Mouse (Mus musculus): ENCODE results near the gene Chek2. TPM values are rescaled to one million over a fixed set of nuclear protein-coding genes. Genes with fewer than 3 reads are reported as not detected.

The Chek2 gene
- polyA plus RNA-seq (2012; rRNA removed) (15.2 and 18.1 TPM in 2 replicates), polyA plus RNA-seq (2014; fragmentation: Nextera tagmentation; extraction: Ambion mirVana) (15.5 and 16.2 TPM in 2 replicates)

GRCm38 (mm10) chr5:110839678-110840365 is at the start of gene Chek2, which contains the start of gene Hscb:
Gene Chek2 (plus strand): TSS chr5:110839979.
Gene Hscb (minus strand): TSS chr5:110839777.
- Histone ChIP-seq H3K9me3 (ENCODE audit: control insufficient read depth, low read length) (no peaks in the 10 kb centered on the region), H3K9ac (ENCODE audit: low read depth, low read length, severe bottlenecking) (peak within 1 kb of the TSS; percentile 63), H3K27me3 (ENCODE audit: control insufficient read depth, insufficient read depth, low read length) (no peaks in the 10 kb centered on the region), H3K27ac (replicated peaks; ENCODE audit: low read depth, low read length) (peak within 1 kb of the TSS; percentile 70), H3K4me3 (replicated peaks; ENCODE audit: low read length) (peak within 1 kb of the TSS; percentile 70), H3K4me1 (ENCODE audit: control insufficient read depth, insufficient read depth, low read length) (peaks cover 7% of the 10 kb centered on the region; the same call in 1 of the 2 replicates), H3K36me3 (ENCODE audit: control insufficient read depth, insufficient read depth, low read length) (peaks cover 9% of the 10 kb centered on the region; the same call in 1 of the 2 replicates), H3K4me2 (replicated peaks; ENCODE audit: low read depth, low read length, severe bottlenecking) (peak within 1 kb of the TSS; percentile 71)
- peak; percentile 27; the same call in 1 of the 2 replicates for TF ChIP-seq POLR2A (IDR thresholded peaks at IDR 0.05; ENCODE audit: borderline replicate concordance, extremely low read depth, insufficient read depth, insufficient read length)
- WGBS: under 1% methylated on average over 41 of the region's 41 CpGs
- ATAC-seq (ENCODE audit: low FRiP score, low read depth) (peak; percentile 99), DNase-seq (ENCODE audit: low spot score) (peak; percentile 99)

- no peak overlapping the region for H3K4me3 ChIP-seq (replicated peaks; ENCODE audit: low read length)
- no peaks in the 10 kb centered on the region for H3K4me1 ChIP-seq (ENCODE audit: control insufficient read depth, insufficient read depth, low read length)
- H3K9me3 ChIP-seq (ENCODE audit: control insufficient read depth, low read length): no peaks in the 10 kb centered on the region
- no peak overlapping the region for H3K27ac ChIP-seq (replicated peaks; ENCODE audit: low read depth, low read length)
- no peak overlapping the region for H3K9ac ChIP-seq (ENCODE audit: low read depth, low read length, severe bottlenecking)
- ATAC-seq (ENCODE audit: low FRiP score, low read depth) (no peak), DNase-seq (ENCODE audit: low spot score) (no peak)
- WGBS: 86% methylated on average over 7 of the region's 7 CpGs
- H3K4me2 ChIP-seq (replicated peaks; ENCODE audit: low read depth, low read length, severe bottlenecking): no peak overlapping the region
- no peaks in the 10 kb centered on the region for H3K27me3 ChIP-seq (ENCODE audit: control insufficient read depth, insufficient read depth, low read length)
- H3K36me3 ChIP-seq (ENCODE audit: control insufficient read depth, insufficient read depth, low read length): peaks cover 98% of the 10 kb centered on the region
- TF ChIP-seq POLR2A (IDR thresholded peaks at IDR 0.05; ENCODE audit: borderline replicate concordance, extremely low read depth, insufficient read depth, insufficient read length): no peak
Measured at GRCm38 (mm10) chr5:110794363-110794762, 45.4 kb upstream of the Chek2 start.

GRCm38 (mm10) chr5:110797696-110798095 is 42.1 kb upstream of the Chek2 start:
- H3K36me3 ChIP-seq (ENCODE audit: control insufficient read depth, insufficient read depth, low read length): peaks cover 86% of the 10 kb centered on the region

GRCm38 (mm10) chr5:110801036-110801624 is 38.6 kb upstream of the Chek2 start:
- Histone ChIP-seq H3K36me3 (ENCODE audit: control insufficient read depth, insufficient read depth, low read length) (peaks cover 73% of the 10 kb centered on the region), H3K4me3 (replicated peaks; ENCODE audit: low read length) (no peak overlapping the region), H3K4me2 (replicated peaks; ENCODE audit: low read depth, low read length, severe bottlenecking) (no peak overlapping the region), H3K9me3 (ENCODE audit: control insufficient read depth, low read length) (no peaks in the 10 kb centered on the region), H3K27ac (replicated peaks; ENCODE audit: low read depth, low read length) (no peak overlapping the region), H3K4me1 (ENCODE audit: control insufficient read depth, insufficient read depth, low read length) (0 out of 2 replicates have a peak, but pooled peaks cover 2% of the 10 kb centered on the region), H3K27me3 (ENCODE audit: control insufficient read depth, insufficient read depth, low read length) (no peaks in the 10 kb centered on the region), H3K9ac (ENCODE audit: low read depth, low read length, severe bottlenecking) (no peak overlapping the region)
- no peak for TF ChIP-seq POLR2A (IDR thresholded peaks at IDR 0.05; ENCODE audit: borderline replicate concordance, extremely low read depth, insufficient read depth, insufficient read length)
- no peak for ATAC-seq (ENCODE audit: low FRiP score, low read depth)
- DNase-seq (ENCODE audit: low spot score): no peak
- 80% methylated on average over 3 of the region's 3 CpGs for WGBS

More at GRCm38 (mm10) chr5:110797696-110798095, 42.1 kb upstream of the Chek2 start:
- DNase-seq (ENCODE audit: low spot score): no peak
- no peak for ATAC-seq (ENCODE audit: low FRiP score, low read depth)
- no peak overlapping the region for H3K4me3 ChIP-seq (replicated peaks; ENCODE audit: low read length)
- no peak overlapping the region for H3K27ac ChIP-seq (replicated peaks; ENCODE audit: low read depth, low read length)
- 67% methylated on average over 4 of the region's 4 CpGs for WGBS
- no peaks in the 10 kb centered on the region for H3K27me3 ChIP-seq (ENCODE audit: control insufficient read depth, insufficient read depth, low read length)
- H3K9ac ChIP-seq (ENCODE audit: low read depth, low read length, severe bottlenecking): no peak overlapping the region
- H3K9me3 ChIP-seq (ENCODE audit: control insufficient read depth, low read length): no peaks in the 10 kb centered on the region
- no peak overlapping the region for H3K4me2 ChIP-seq (replicated peaks; ENCODE audit: low read depth, low read length, severe bottlenecking)
- H3K4me1 ChIP-seq (ENCODE audit: control insufficient read depth, insufficient read depth, low read length): no peaks in the 10 kb centered on the region
- no peak for TF ChIP-seq POLR2A (IDR thresholded peaks at IDR 0.05; ENCODE audit: borderline replicate concordance, extremely low read depth, insufficient read depth, insufficient read length)

GRCm38 (mm10) chr5:110802186-110802585 is 37.6 kb upstream of the Chek2 start:
- Histone ChIP-seq H3K36me3 (ENCODE audit: control insufficient read depth, insufficient read depth, low read length) (peaks cover 71% of the 10 kb centered on the region), H3K9ac (ENCODE audit: low read depth, low read length, severe bottlenecking) (no peak overlapping the region)
- 90% methylated on average over 4 of the region's 4 CpGs for WGBS

More at GRCm38 (mm10) chr5:110802186-110802585, 37.6 kb upstream of the Chek2 start:
- peaks cover 8% of the 10 kb centered on the region; the same call in 1 of the 2 replicates for H3K4me1 ChIP-seq (ENCODE audit: control insufficient read depth, insufficient read depth, low read length)
- no peaks in the 10 kb centered on the region for H3K9me3 ChIP-seq (ENCODE audit: control insufficient read depth, low read length)
- H3K4me3 ChIP-seq (replicated peaks; ENCODE audit: low read length): no peak overlapping the region
- no peak for TF ChIP-seq POLR2A (IDR thresholded peaks at IDR 0.05; ENCODE audit: borderline replicate concordance, extremely low read depth, insufficient read depth, insufficient read length)
- ATAC-seq (ENCODE audit: low FRiP score, low read depth) (no peak), DNase-seq (ENCODE audit: low spot score) (no peak)
- H3K4me2 ChIP-seq (replicated peaks; ENCODE audit: low read depth, low read length, severe bottlenecking): no peak overlapping the region
- H3K27me3 ChIP-seq (ENCODE audit: control insufficient read depth, insufficient read depth, low read length): no peaks in the 10 kb centered on the region
- no peak overlapping the region for H3K27ac ChIP-seq (replicated peaks; ENCODE audit: low read depth, low read length)

All from limb, embryonic 14.5 days (tissue).